25 mouse cellular contexts compared by ENCODE assay signal in the genomic region with DNA sequence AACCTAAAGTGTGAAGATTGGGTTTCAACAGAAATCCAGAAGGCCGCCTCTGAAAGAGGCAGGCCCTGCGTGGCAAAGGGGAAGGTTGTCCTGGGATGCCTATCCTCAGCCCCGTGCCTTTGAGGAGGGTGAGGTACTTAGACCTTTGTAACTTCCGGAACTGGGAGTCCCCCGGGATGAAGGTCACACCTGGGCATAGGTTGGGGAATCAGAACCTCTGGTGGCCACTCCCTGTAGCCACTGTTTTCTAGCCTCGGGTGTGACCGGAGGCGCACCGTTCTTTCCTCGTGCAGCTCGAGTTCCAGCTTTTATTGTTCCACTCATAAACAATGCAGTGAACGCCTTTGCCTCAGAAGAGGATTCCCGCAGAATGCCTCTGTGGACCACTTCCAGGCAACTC. TPM values are rescaled to one million over a fixed set of nuclear protein-coding genes. Genes with fewer than 3 reads are reported as not detected.
A peak's percentile ranks its signal among the peaks of the same experiment; 100 is the strongest.
DNase-seq lines count a peak whose midpoint lies in the region; ATAC-seq and TF ChIP-seq lines count a peak whose summit lies in the region.
"Had no signal": no experiment of that assay in that cellular context is flagged by ENCODE, and none has a peak within 500 bp of the region (broad histone marks: within the 10 kb centered on the region; RNA-seq: fewer than 3 reads in every experiment).

No protein-coding gene starts in this region.

- peak; percentile 54 for DNase-seq in kidney, adult 11 months
- DNase-seq in ES-CJ7 (ENCODE audit: low read depth, low spot score), result peak; percentile 78
- no peak for DNase-seq in cerebellum, adult 8-10 months
- DNase-seq in embryo, embryonic 9.5 days (ENCODE audit: extremely low spot score), result no peak
- DNase-seq in retina, embryonic 14.5 days (ENCODE audit: low spot score), result no peak
- DNase-seq: cerebellum, adult 11 months; cerebellum, postnatal 10 days; gastrocnemius, postnatal 10 days; heart, adult 18-20 months; heart, postnatal 14 days; layer of hippocampus, adult 9-11 months; liver, embryonic 13.5 days; lung, adult 2 months; lung, postnatal 14 days; thymus, postnatal 25 days had no signal

- 41% methylated on average over 13 of the region's 13 CpGs for WGBS in kidney, embryonic 16.5 days
- 33% methylated on average over 13 of the region's 13 CpGs for WGBS in intestine, postnatal 0 days
- WGBS in small intestine, adult 2 months, result 26% methylated on average over 13 of the region's 13 CpGs

- no peak overlapping the region for H3K27ac ChIP-seq in kidney, embryonic 16.5 days (ENCODE audit: low read length)
- H3K27ac ChIP-seq in intestine, postnatal 0 days (ENCODE audit: low read depth, low read length), result peak overlapping the region; percentile 10; the same call in 1 of the 2 replicates
- peak overlapping the region; percentile 72; the same call in 1 of the 2 replicates for H3K27ac ChIP-seq in small intestine, adult 2 months (ENCODE audit: insufficient read depth, low read depth, low read length)
- H3K27ac ChIP-seq: embryonic facial prominence, embryonic 13.5 days; forebrain, embryonic 13.5 days; heart, embryonic 13.5 days; hindbrain, postnatal 0 days; left cerebral cortex, adult 2 months; liver, embryonic 13.5 days; midbrain, embryonic 12.5 days had no signal

- H3K36me3 ChIP-seq in kidney, embryonic 16.5 days (ENCODE audit: insufficient read depth, low read length), result no peaks in the 10 kb centered on the region
- H3K36me3 ChIP-seq in intestine, postnatal 0 days (ENCODE audit: control insufficient read depth, insufficient read depth), result no peaks in the 10 kb centered on the region
- no peaks in the 10 kb centered on the region for H3K36me3 ChIP-seq in small intestine, adult 2 months (ENCODE audit: control insufficient read depth, insufficient read depth, low read length)
- H3K36me3 ChIP-seq: embryonic facial prominence, embryonic 13.5 days; heart, embryonic 13.5 days; liver, embryonic 13.5 days; midbrain, embryonic 12.5 days had no signal

- TF ChIP-seq POLR2A in small intestine, adult 2 months (IDR thresholded peaks at IDR 0.05; ENCODE audit: low read depth, low read length), result no peak

- peak; percentile 24; the same call in 1 of the 2 replicates for TF ChIP-seq CTCF in intestine, postnatal 0 days (IDR thresholded peaks at IDR 0.05; ENCODE audit: low read depth)
- no peak for TF ChIP-seq CTCF in small intestine, adult 2 months (IDR thresholded peaks at IDR 0.05; ENCODE audit: extremely low read depth, insufficient read length, insufficient replicate concordance, low read depth, low read length)

- no peak overlapping the region for H3K9ac ChIP-seq in kidney, embryonic 16.5 days (replicated peaks; ENCODE audit: low read length)
- H3K9ac ChIP-seq in intestine, postnatal 0 days (ENCODE audit: low read depth, low read length), result 0 out of 2 replicates have a peak overlapping the region, but pooled peaks have one; percentile 11
- H3K9ac ChIP-seq: embryonic facial prominence, embryonic 13.5 days; forebrain, embryonic 13.5 days; heart, embryonic 13.5 days; liver, embryonic 13.5 days; midbrain, embryonic 12.5 days had no signal

- H3K4me1 ChIP-seq in kidney, embryonic 16.5 days (ENCODE audit: insufficient read depth, low read length), result peaks cover 11% of the 10 kb centered on the region
- peaks cover 13% of the 10 kb centered on the region for H3K4me1 ChIP-seq in intestine, postnatal 0 days (replicated peaks; ENCODE audit: control insufficient read depth, insufficient read depth, low read length)
- peaks cover 28% of the 10 kb centered on the region; the same call in 1 of the 2 replicates for H3K4me1 ChIP-seq in small intestine, adult 2 months (ENCODE audit: control insufficient read depth, insufficient read depth, insufficient read length, low read length)

- H3K4me2 ChIP-seq in kidney, embryonic 16.5 days (replicated peaks; ENCODE audit: low read depth, low read length), result no peak overlapping the region
- H3K4me2 ChIP-seq in intestine, postnatal 0 days (replicated peaks; ENCODE audit: low read depth), result no peak overlapping the region
- H3K4me2 ChIP-seq: embryonic facial prominence, embryonic 13.5 days; forebrain, embryonic 13.5 days; heart, embryonic 13.5 days; liver, embryonic 13.5 days; midbrain, embryonic 12.5 days had no signal

- ATAC-seq in kidney, embryonic 16.5 days (ENCODE audit: low FRiP score, low TSS enrichment), result no peak
- ATAC-seq in intestine, postnatal 0 days, result peak; percentile 91
- ATAC-seq: CD4-positive, CD25-positive, alpha-beta regulatory T cell, adult 4 months; forebrain, embryonic 13.5 days; hindbrain, postnatal 0 days had no signal

- H3K27me3 ChIP-seq in kidney, embryonic 16.5 days (ENCODE audit: insufficient read depth, low read length), result no peaks in the 10 kb centered on the region
- H3K27me3 ChIP-seq in intestine, postnatal 0 days (replicated peaks; ENCODE audit: control insufficient read depth, insufficient read depth, low read length), result no peaks in the 10 kb centered on the region
- H3K27me3 ChIP-seq in small intestine, adult 2 months (ENCODE audit: control insufficient read depth, insufficient read depth, low read length), result no peaks in the 10 kb centered on the region
- H3K27me3 ChIP-seq: embryonic facial prominence, embryonic 13.5 days; heart, embryonic 13.5 days; liver, embryonic 13.5 days had no signal

- H3K9me3 ChIP-seq in kidney, embryonic 16.5 days (ENCODE audit: low read length), result no peaks in the 10 kb centered on the region
- no peaks in the 10 kb centered on the region for H3K9me3 ChIP-seq in intestine, postnatal 0 days (ENCODE audit: control insufficient read depth)
- H3K9me3 ChIP-seq: embryonic facial prominence, embryonic 13.5 days; forebrain, embryonic 13.5 days; heart, embryonic 13.5 days; liver, embryonic 13.5 days; midbrain, embryonic 12.5 days had no signal

- no peak overlapping the region for H3K4me3 ChIP-seq in kidney, embryonic 16.5 days (ENCODE audit: low read length)
- no peak overlapping the region for H3K4me3 ChIP-seq in intestine, postnatal 0 days (ENCODE audit: low read depth, low read length)
- no peak overlapping the region for H3K4me3 ChIP-seq in small intestine, adult 2 months (ENCODE audit: low read depth, low read length)
- H3K4me3 ChIP-seq: embryonic facial prominence, embryonic 13.5 days; forebrain, embryonic 13.5 days; heart, embryonic 13.5 days; left cerebral cortex, adult 2 months; liver, embryonic 13.5 days; midbrain, embryonic 12.5 days had no signal

RNA-seq across cellular contexts. Expression of a gene that starts 7.6 kb away (rescaled TPM):
- polyA plus RNA-seq in kidney, embryonic 16.5 days (2015; fragmentation: Nextera tagmentation; extraction: Ambion mirVana), result 5.9 and 8.0 TPM in 2 replicates
- polyA plus RNA-seq in intestine, postnatal 0 days (2015; fragmentation: Nextera tagmentation; extraction: Ambion mirVana), result 20.2 and 20.5 TPM in 2 replicates
- polyA plus RNA-seq in small intestine, adult 2 months (2012; rRNA removed), result 2.2 and 3.8 TPM in 2 replicates

Comparison
In these comparisons a context has a peak if more than half of its experiments do, and no peak if none do; other contexts are left out.
1. DNase-seq: peak in kidney, adult 11 months (single experiment) and ES-CJ7 (single experiment); none in cerebellum, adult 8-10 months (single experiment), embryo, embryonic 9.5 days (single experiment) and retina, embryonic 14.5 days (single experiment).